Mouse (Mus musculus) lung, postnatal 10 days (tissue): ENCODE results near the gene Arhgap45.

Experiments used
- DNase-seq: peaks from one replicate; pipeline ENCODE4 v3.0.0; 2021

The Arhgap45 gene

GRCm38 (mm10) chr10:80057683-80058326 lies 41.4 kb downstream of the Arhgap45 start:
- no peak for DNase-seq

DNA sequence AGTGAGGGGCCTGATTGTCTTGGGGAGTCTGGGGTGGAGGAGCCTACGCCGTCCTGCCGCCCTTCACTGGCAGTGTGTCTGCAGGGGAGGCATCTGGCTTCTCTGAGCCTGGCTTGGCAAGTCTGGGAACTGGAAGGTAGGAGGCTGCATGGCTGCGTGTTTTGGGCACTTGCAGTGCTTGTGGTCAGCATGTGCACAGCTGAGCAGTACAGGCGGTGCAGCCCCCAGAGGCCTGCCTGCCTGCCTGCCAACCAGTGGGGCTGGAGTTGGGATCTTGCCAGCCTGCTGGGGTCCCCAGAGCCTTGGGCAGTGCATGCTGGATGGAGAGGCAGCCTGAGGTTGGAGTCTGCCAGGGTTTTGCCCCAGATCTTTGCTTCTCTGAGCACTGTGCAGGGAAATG lies 46.7 kb downstream of the Arhgap45 start:
- DNase-seq: no peak

- no peak for DNase-seq
Observed at GRCm38 (mm10) chr10:80063877-80064650, 47.6 kb downstream of the Arhgap45 start.

GRCm38 (mm10) chr10:80069251-80069650 lies 52.8 kb downstream of the Arhgap45 start:
- DNase-seq: no peak

DNA sequence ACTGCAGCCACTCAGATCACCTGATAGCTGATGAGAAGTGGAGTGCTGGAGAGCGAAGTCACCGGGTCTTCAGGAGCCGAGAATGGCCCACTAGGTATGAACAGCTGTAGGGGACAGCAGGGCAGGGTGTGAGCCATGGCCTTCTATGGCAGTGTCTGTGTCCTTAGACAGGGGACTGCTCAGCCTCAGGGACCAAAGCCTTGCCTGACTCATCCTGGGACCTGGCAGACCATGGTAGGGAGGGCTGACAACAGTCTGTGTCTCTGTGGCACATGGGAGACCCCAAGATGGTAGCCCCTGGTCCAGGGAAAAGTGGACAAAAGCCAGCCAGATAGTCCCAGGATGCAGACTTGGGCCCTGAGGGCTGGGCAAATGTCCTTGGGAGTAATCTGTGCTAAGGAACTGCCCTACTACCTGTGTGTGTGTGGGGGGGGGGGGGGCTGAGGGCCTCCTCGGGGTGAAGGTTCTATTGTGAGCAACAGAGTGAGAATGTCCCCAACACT lies 53.5 kb downstream of the Arhgap45 start:
- no peak for DNase-seq

DNA sequence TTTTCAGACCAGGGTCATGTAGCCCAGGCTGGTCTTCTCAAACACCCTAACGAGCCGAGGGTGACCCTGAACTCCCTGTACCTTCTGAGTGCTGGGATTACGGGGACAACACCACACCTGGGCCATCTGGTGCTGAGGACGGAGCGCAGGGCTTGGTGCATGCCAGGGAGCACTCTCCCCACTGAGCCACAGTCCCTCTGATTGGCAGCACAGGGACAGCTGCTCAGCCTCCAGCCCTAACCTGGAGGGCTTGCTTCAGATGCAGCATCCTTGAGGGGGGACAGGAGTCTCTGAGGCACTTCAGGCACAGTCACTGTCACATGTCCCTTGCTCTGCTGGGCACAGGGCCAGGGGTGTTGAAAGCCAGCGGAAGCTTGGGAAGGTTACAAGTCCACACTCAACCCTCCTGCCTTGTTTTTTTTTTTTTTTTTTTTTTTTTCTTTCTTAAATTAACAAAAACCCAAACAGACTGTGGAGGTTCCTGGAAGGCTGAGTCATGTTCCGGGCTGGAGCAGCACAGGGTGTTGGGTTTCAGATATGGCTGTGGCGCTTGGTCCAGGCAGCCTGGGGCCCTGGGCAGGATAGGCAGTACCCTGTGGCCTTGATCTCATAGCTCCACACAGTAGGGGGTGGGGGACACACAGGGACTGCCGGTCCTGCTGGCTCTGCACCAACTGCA lies 54.5 kb downstream of the Arhgap45 start:
- peak; percentile 93 for DNase-seq

DNA sequence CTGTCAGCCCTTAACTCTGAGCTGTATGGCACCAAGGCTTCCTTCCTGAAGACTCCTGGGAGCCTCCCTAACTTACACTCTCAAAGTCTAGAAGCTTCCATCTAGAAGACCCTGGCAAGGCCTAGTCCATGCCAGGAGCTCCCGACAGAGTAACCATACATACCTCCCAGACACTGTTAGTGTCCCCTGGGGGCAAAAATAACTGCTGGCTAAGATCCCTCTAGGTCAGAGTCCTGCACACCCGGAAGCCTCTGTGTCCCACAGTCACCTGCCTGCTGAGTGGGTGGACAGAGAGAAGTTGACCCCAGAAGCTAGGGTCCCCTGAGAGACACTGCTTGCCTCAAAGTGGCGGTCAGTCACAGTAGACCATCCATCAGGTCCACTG lies 55.1 kb downstream of the Arhgap45 start:
- DNase-seq: no peak

DNA sequence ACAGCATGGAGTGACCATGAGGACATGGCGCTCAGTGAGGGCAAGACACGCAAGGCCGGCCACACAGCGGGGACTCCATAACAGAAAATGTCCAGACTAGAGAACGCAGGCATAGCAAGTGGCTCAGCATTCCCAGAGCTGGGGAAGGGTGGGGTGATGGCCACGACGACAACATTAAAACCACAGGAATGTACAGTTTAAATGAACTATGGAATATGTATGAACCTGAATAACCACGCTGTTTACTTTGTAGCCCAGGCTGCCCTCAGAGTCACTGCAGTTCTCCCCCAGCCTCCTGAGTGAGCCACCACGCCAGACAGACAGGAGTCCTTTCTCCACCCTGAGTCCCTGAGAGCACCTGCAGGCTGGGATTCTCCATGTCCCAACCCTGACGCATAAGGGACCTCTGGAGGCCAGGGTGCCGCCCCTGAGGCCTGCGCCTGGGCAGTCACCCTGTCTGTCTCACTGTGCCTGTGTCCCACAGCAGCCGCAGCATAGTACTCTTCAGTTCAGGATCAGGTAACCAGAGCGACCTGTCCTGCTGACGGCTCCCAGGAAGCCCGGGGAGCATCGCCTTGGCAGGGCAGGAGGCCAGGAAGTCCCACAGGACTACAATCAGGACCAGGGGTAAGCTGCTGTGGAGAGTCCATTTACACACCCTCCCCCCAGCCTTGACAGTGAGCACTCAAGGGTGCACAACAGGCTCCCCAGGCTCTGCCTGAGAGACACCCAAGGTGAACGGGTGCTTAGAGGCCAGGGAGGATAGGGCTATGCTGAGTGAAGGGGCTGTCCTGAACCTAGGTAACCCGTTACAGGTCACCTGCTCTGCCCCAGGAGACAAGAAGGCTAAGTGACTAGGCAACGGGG lies 56.4 kb downstream of the Arhgap45 start:
- no peak for DNase-seq

GRCm38 (mm10) chr10:80074813-80075601 lies 58.6 kb downstream of the Arhgap45 start:
- DNase-seq: peak; percentile 91

DNA sequence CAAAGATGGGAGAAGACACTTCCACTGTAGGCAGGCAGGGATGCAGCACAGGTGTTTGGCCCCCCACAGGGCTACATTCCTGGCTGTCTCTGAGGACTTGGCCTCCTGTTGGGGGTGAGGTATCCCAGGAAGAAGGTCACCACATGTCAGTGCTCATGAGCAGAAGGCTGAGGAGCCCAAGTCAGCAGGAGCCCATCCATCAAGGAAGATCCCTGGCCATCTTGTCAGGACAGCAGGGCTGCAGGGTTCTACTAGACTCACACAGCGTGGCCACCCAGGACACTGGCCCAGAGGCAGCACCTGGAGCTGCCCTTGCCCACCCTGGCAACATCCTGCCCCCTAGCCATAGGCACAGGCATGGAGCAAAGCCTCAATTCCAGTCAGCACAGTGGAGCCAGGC lies 59.5 kb downstream of the Arhgap45 start:
- DNase-seq: no peak

GRCm38 (mm10) chr10:80076386-80076785 lies 59.9 kb downstream of the Arhgap45 start:
- DNase-seq: no peak

GRCm38 (mm10) chr10:80077312-80077711 lies 60.9 kb downstream of the Arhgap45 start:
- no peak for DNase-seq

DNA sequence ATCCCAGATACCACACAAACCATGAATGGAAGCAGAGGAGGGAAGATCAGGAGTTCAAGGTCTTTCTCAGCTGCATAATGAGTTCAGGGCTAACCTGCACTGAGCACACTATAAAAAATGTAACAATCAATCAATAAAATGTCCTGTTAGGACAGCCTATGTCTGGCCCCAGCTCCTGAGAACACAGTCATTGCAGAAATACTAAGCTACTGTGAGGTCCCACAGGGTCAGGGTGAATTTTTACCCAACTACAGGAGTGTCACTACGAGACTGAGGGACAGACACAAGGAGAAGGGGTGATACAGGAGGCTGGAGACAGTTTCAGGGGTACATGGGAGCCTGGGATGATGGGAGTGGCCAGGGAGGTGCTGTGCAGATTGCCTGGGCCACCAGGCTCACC lies 61.9 kb downstream of the Arhgap45 start:
- no peak for DNase-seq

- no peak for DNase-seq
Observed at GRCm38 (mm10) chr10:80080396-80081070, 64.1 kb downstream of the Arhgap45 start.
